Mouse (Mus musculus) MEL (cell line): ENCODE data around the gene Dusp22. TPM values are rescaled to one million over a fixed set of nuclear protein-coding genes. Genes with fewer than 3 reads are reported as not detected.

Experiments
- DNase-seq: peaks from one replicate; pipeline ENCODE4 v3.0.0; 2011; ENCODE audit warnings: low read depth, low spot score
- H3K27ac ChIP-seq: 2 replicates; pipeline ENCODE4 v1.5.1; 2012; ENCODE audit warnings: low read depth, mild to moderate bottlenecking, control low read depth, low read length, moderate library complexity; ENCODE audit not compliant: control insufficient read depth
- H3K27me3 ChIP-seq, 2 experiments: fragments of 150-350 bp in 1 of 2; sonication (generic) in 1 of 2; 2 replicates each; pipeline ENCODE4 v1.6.1; 2012; ENCODE audit warnings: low read length in 2 of 2, mild to moderate bottlenecking in 2 of 2, improper control_type of control experiment in 1 of 2, moderate library complexity in 1 of 2; ENCODE audit not compliant: insufficient read depth in 2 of 2, control insufficient read depth in 1 of 2
- H3K36me3 ChIP-seq, 2 experiments: 2 replicates each; pipeline ENCODE4 v1.6.1; 2012 to 2014; ENCODE audit warnings: low read length in 2 of 2, improper control_type of control experiment in 1 of 2, inconsistent platforms in 1 of 2, mild to moderate bottlenecking in 1 of 2; ENCODE audit not compliant: insufficient read depth in 2 of 2, control insufficient read depth in 1 of 2
- H3K4me1 ChIP-seq, 2 experiments: fragments of 150-350 bp in 1 of 2; sonication (generic) in 1 of 2; 2 replicates each; pipeline ENCODE4 v1.6.1; 2012; ENCODE audit warnings: low read length in 2 of 2, improper control_type of control experiment in 1 of 2, mild to moderate bottlenecking in 1 of 2; ENCODE audit not compliant: insufficient read depth in 2 of 2, control insufficient read depth in 1 of 2
- H3K4me3 ChIP-seq, 2 experiments: fragments of 150-350 bp in 1 of 2; sonication (generic) in 1 of 2; 2 replicates each; pipeline ENCODE4 v1.5.1; 2012; ENCODE audit warnings: low read depth in 2 of 2, low read length in 2 of 2, mild to moderate bottlenecking in 2 of 2, moderate library complexity in 2 of 2, control low read depth in 1 of 2, improper control_type of control experiment in 1 of 2; ENCODE audit not compliant: control insufficient read depth in 1 of 2, insufficient read depth in 1 of 2
- H3K79me2 ChIP-seq: 2 replicates; pipeline ENCODE4 v1.6.1; 2012; ENCODE audit warnings: mild to moderate bottlenecking, low read length, moderate library complexity; ENCODE audit not compliant: control insufficient read depth, poor library complexity, insufficient read depth
- H3K9ac ChIP-seq: 2 replicates; pipeline ENCODE4 v1.6.1; 2012; ENCODE audit warnings: low read depth, mild to moderate bottlenecking, control low read depth, low read length, moderate library complexity; ENCODE audit not compliant: control insufficient read depth, poor library complexity, severe bottlenecking
- H3K9me3 ChIP-seq: fragments of 150-350 bp; sonication (generic); replicated peaks from 2 replicates; pipeline ENCODE4 v1.6.1; 2012; ENCODE audit warnings: mild to moderate bottlenecking, low read length, improper control_type of control experiment, moderate library complexity; ENCODE audit not compliant: insufficient read depth
- CHD2 ChIP-seq: IDR thresholded peaks from 2 replicates; pipeline ENCODE4 v1.6.1; 2011; ENCODE audit warnings: low read length, improper control_type of control experiment
- CTCF ChIP-seq, 3 experiments: IDR thresholded peaks in 2 of 3; conservative IDR thresholded peaks in 1 of 3; 2 replicates each; pipeline ENCODE4 v1.5.1; 2011 to 2012; ENCODE audit warnings: low read length in 3 of 3, low read depth in 2 of 3, mild to moderate bottlenecking in 2 of 3, improper control_type of control experiment in 1 of 3, inconsistent platforms in 1 of 3, mixed read lengths in 1 of 3, moderate library complexity in 1 of 3; ENCODE audit not compliant: control insufficient read depth in 1 of 3, insufficient read depth in 1 of 3, poor library complexity in 1 of 3, severe bottlenecking in 1 of 3
- GABPA ChIP-seq: IDR thresholded peaks from 2 replicates; pipeline ENCODE4 v1.6.1; 2012; ENCODE audit warnings: low read depth, mild to moderate bottlenecking, inconsistent platforms, low read length, improper control_type of control experiment, moderate library complexity
- GATA1 ChIP-seq: IDR thresholded peaks from 2 replicates; pipeline ENCODE4 v1.6.1; 2011; ENCODE audit warnings: low read depth, low read length, improper control_type of control experiment
- HCFC1 ChIP-seq: IDR thresholded peaks from 2 replicates; pipeline ENCODE4 v1.6.1; 2012; ENCODE audit warnings: low read depth, mild to moderate bottlenecking, inconsistent platforms, low read length, improper control_type of control experiment, moderate library complexity
- MAX ChIP-seq: IDR thresholded peaks from 2 replicates; pipeline ENCODE4 v1.6.1; 2011; ENCODE audit warnings: low read length, improper control_type of control experiment
- MAZ ChIP-seq: IDR thresholded peaks from 2 replicates; pipeline ENCODE4 v1.6.1; 2012; ENCODE audit warnings: low read depth, mild to moderate bottlenecking, inconsistent platforms, low read length, improper control_type of control experiment
- MEF2A ChIP-seq: IDR thresholded peaks from 2 replicates; pipeline ENCODE4 v1.6.1; 2014; ENCODE audit warnings: low read depth, mild to moderate bottlenecking, inconsistent platforms, low read length, improper control_type of control experiment; ENCODE audit not compliant: poor library complexity, insufficient replicate concordance, severe bottlenecking; ENCODE audit errors: extremely low read depth
- MYC ChIP-seq: IDR thresholded peaks from 2 replicates; pipeline ENCODE4 v1.6.1; 2011; ENCODE audit warnings: low read depth, mild to moderate bottlenecking, low read length, improper control_type of control experiment, moderate library complexity
- POLR2AphosphoS2 ChIP-seq: IDR thresholded peaks from 2 replicates; pipeline ENCODE4 v1.6.1; 2011; ENCODE audit warnings: low read length, improper control_type of control experiment
- POLR2AphosphoS5 ChIP-seq: IDR thresholded peaks from 2 replicates; pipeline ENCODE4 v1.6.1; 2012; ENCODE audit warnings: low read depth, borderline replicate concordance, mild to moderate bottlenecking, inconsistent platforms, low read length, moderate library complexity, mixed read lengths
- TCF12 ChIP-seq: IDR thresholded peaks from 2 replicates; pipeline ENCODE4 v1.6.1; 2014; ENCODE audit warnings: low read depth, mild to moderate bottlenecking, inconsistent platforms, low read length, improper control_type of control experiment, moderate library complexity
- UBTF ChIP-seq: IDR thresholded peaks from 2 replicates; pipeline ENCODE4 v1.6.1; 2012; ENCODE audit warnings: low read depth, mild to moderate bottlenecking, inconsistent platforms, low read length, improper control_type of control experiment, moderate library complexity, borderline replicate concordance; ENCODE audit not compliant: insufficient read depth
- ZKSCAN1 ChIP-seq: IDR thresholded peaks from 2 replicates; pipeline ENCODE4 v1.6.1; 2012; ENCODE audit warnings: low read depth, mild to moderate bottlenecking, inconsistent platforms, low read length, improper control_type of control experiment, moderate library complexity
- ZNF384 ChIP-seq: IDR thresholded peaks from 2 replicates; pipeline ENCODE4 v1.6.1; 2012; ENCODE audit warnings: low read depth, mild to moderate bottlenecking, inconsistent platforms, low read length, improper control_type of control experiment
- polyA plus RNA-seq, 2 experiments: library from polyadenylated mRNA; stranded (reverse) in 1 of 2; unstranded in 1 of 2; fragments of >175 nt in 1 of 2; fragments of >200 nt in 1 of 2; gene quantifications; 2 replicates each; pipeline versions ENCODE4 v1.2.1 to v1.2.4; 2012; ENCODE audit warnings: low replicate concordance in 2 of 2, low read depth in 1 of 2; ENCODE audit not compliant: insufficient read length in 2 of 2, insufficient read depth in 1 of 2, missing spikeins in 1 of 2
- total RNA-seq: library from RNA; depleted of rRNA; stranded (reverse); fragments of 300-350 nt; gene quantifications from 2 replicates; pipeline ENCODE4 v1.2.3, GENCODE M21; 2012

Dusp22 gene
- total and polyA plus RNA-seq, 3 experiments, result not detected

DNA sequence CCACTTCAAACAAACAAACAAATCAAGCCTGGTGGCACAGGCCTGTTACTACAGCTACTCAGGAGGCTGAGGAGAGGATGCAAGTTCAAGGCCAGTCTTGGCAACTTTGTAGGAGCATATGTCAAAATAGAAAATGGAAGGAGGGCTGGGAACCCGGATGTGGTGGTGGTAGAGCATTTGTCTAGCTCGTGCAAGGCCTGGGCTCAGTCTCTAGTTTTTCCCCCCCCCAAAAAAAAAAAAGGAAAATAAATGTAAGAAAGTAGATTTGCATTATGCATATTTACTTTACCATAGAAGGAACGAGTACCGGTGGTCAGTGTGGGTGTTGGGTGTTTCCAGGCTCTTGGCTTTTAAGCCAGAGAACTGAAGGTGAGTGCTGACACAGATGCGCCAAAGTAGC lies 29.7 kb downstream of the Dusp22 start:
- Histone ChIP-seq H3K27ac (no peak overlapping the region), H3K4me3 (no peak overlapping the region), H3K79me2 (no peaks in the 10 kb centered on the region), H3K27me3 (no peaks in the 10 kb centered on the region), H3K36me3 (no peaks in the 10 kb centered on the region), H3K9ac (no peak overlapping the region), H3K4me1 (no peaks in the 10 kb centered on the region), H3K9me3 (no peaks in the 10 kb centered on the region)
- no peak for DNase-seq
- TF ChIP-seq POLR2AphosphoS2 (no peak), CTCF (IDR thresholded peaks at IDR 0.05 in 2 of 3, conservative IDR thresholded peaks at IDR 0.05 in 1 of 3; ENCODE audit: control insufficient read depth in 1 of 3, insufficient read depth in 1 of 3, low read depth in 2 of 3, low read length in 3 of 3, poor library complexity in 1 of 3, severe bottlenecking in 1 of 3) (no peak), MEF2A (no peak), UBTF (no peak), ZKSCAN1 (no peak), POLR2AphosphoS5 (no peak), CHD2 (no peak), GATA1 (no peak)

DNA sequence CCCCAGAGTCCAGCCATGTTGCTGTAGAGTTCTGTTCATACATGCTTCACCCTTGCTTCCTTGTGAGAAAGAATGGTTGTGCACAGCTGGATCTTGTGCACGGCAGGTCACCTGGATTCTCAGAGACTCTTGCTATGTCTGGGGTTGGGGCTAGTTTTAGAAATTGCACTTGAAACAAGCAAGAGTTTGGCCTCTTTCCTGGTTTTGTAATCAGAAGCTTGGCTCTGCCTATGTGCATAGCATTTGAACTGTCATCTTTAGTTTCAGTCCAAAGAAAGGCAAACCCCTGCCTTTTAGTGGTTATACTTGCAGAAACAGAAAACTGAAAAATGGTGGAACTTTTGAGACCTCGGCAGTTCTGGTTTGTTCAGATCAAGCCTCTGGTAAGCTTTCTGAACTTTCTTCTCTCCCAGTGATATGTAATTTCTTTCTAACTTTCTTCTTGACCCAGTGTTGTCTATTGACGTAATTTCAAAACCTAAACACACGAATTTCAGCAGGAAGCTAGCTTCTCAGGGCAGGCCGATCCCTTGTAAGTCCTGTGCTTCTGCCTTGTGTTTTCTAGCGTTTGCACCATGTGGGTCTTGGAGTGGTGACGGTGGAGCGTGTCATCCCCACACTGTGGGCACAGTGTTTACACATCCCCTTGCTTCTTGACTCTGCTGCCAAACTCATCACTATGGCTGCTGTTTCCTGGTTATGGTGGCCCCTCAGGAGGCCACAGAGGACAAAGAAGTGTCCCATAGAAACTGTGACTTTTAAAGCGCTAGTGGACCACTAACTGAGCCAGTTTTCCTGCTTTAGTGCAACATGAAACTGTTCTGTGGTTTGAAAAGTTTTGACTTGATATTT lies 31.9 kb downstream of the Dusp22 start:
- H3K27ac ChIP-seq, result no peak overlapping the region
- DNase-seq, result no peak
- no peaks in the 10 kb centered on the region for H3K79me2 ChIP-seq
- H3K27me3 ChIP-seq, result no peaks in the 10 kb centered on the region
- H3K4me3 ChIP-seq, result no peak overlapping the region
- H3K9ac ChIP-seq, result no peak overlapping the region
- TF ChIP-seq ZNF384 (no peak), MAZ (no peak), GABPA (no peak), HCFC1 (no peak), MEF2A (no peak), TCF12 (no peak), MYC (no peak), UBTF (no peak), MAX (no peak)
- no peaks in the 10 kb centered on the region for H3K4me1 ChIP-seq
- no peaks in the 10 kb centered on the region for H3K36me3 ChIP-seq
- no peaks in the 10 kb centered on the region for H3K9me3 ChIP-seq
